Mouse (Mus musculus): ENCODE results near the gene Hcrtr2. TPM values are rescaled to one million over a fixed set of nuclear protein-coding genes. Genes with fewer than 3 reads are reported as not detected.
A peak's percentile ranks its signal among the peaks of the same experiment; 100 is the strongest.

Hcrtr2 gene
- total RNA-seq, 2 experiments from 2014 or later, result not detected

DNA sequence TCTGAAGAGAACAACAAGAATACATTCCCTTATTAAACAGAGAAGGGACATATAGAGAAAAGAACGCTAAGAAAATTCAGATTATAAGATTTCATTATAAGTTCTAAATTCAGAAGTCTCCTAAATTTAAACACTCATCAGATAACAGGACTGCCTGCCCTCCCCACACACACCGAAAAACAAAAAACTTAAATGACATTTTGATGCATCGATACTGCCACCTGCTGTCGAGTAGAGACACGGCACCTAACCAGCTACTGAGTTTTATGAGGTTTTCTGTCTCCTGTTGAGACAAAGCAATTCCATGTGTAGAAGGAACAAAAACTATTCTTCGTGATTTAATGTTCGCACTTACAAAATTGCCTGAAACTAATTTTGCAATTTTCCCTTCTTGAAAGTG lies 87.0 kb downstream of the Hcrtr2 start:
- peak; percentile 95 for ATAC-seq (replicated peaks; ENCODE audit: poor library complexity, severe bottlenecking)

DNA sequence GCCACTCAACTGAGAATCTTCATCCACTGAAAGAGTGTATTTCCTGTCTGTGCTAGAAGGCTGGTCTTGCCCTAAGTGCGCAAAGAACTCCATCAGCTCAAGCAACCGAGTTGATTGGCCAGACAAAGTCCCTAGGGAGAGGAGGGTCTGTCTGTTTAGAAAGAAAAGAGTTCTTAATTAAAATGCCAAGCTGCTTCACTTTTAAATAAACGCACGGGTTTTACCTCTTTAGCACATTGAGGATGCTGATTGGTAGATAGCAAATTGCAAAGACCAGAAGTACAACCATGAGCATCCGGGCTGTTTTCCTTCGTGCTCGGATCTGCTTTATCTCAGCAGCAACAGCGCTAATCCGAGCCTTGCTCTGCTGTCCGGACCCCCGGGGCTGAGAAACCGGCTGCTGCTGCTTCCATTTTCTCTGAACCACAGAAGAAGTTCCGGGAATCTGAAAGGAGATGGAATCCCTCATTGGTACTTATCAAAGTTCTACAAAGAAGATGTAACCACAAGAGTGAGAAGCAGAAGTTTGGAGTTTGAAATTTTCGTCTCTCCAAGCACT lies 87.6 kb downstream of the Hcrtr2 start:
- ATAC-seq (replicated peaks; ENCODE audit: poor library complexity, severe bottlenecking), result peak; percentile 40; the same call in 1 of the 2 replicates

DNA sequence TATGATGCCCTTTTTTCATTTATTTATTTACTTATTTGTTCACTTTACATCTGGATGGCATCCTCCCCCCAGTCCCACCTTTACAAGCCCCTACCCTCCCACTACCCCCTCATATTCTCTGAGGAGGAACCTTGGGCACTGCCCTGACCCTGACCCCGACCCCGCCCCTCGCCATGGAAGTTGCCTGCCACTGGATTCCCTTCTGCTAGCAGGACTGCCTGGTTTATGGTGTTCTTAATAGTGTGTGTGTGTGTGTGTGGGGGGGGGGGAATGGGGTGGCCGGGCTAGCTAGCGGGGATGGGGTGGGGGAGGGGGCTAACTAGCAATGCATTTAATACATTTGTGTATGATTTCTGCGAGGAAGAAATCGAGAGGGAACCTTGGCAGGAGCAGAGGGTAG lies 88.8 kb downstream of the Hcrtr2 start:
- no peak for ATAC-seq (replicated peaks; ENCODE audit: poor library complexity, severe bottlenecking)

DNA sequence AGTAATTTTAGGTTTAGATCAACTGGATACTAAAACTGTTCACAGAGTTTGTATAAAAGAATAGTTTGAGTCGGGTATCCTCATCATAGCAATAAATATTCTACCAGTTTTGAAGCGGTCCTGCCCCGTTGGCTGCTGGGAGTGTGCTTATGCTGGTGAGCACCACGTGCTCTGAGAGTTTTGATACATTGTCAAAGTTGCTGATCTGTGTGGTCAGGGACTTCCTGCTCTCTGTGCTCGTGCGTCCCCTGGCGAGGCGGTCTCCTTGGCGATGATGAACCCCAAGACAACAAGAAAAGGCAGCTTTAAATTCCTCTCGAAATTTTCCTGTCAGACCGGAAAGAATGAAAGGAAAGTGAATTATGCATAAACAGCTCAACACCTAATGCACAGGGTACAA lies 93.3 kb downstream of the Hcrtr2 start:
- ATAC-seq (replicated peaks; ENCODE audit: poor library complexity, severe bottlenecking), result peak; percentile 76

DNA sequence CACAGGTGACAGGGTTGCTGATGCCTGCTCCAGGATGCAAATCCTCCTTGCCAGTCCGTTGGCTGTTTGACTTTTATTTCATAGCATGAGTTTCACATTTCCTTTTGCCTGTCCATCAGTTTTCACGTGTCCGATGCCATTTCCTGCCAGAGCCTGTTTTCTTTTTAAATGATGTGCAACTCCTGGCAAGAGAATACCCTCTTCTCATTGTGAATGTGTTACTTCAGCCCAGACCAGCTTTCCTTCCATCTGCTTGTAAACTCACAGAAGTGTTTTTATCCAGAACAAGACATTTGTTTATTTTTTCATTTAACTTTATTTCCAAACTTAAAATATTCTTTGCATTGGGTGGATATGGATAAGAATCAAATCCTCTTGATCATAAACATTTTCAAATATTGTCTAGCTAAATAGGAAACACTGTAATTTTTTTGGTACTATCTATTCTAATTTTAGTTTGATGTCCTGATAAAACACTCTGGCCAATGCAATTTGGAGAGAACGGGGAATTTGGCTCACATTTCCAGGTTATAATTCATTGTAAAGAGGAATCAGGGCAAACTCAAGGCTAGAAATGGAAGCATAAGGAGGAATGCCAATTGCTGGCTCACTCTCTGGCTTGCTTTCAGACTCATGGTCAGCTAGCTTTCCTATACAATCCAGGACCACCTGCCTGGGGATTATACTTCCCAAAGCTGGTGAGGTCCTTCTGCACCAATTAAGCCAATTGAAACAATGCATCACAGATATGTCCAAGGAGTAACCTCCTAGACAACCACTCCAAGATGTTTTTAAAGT lies 106.3 kb downstream of the Hcrtr2 start:
- no peak for ATAC-seq (replicated peaks; ENCODE audit: poor library complexity, severe bottlenecking)

DNA sequence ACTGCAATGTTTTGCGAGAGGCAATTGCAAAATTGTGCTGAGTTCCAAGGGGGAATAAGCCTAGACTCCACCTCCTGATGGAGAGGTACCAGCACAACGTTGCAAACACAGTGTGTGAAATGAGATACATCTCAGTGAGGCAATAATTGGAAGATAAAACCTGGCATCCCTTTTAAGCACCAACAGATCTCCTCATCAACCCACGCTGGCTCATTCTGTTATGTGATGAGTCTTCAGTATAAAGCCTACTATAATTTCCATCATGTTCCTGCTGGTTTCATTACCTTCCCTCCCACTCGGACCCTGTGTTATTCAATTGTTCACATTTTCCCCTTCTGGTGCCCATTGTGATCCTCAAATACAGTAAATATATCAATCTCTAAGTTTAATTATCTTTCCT lies 109.0 kb downstream of the Hcrtr2 start:
- no peak for ATAC-seq (replicated peaks; ENCODE audit: poor library complexity, severe bottlenecking)

DNA sequence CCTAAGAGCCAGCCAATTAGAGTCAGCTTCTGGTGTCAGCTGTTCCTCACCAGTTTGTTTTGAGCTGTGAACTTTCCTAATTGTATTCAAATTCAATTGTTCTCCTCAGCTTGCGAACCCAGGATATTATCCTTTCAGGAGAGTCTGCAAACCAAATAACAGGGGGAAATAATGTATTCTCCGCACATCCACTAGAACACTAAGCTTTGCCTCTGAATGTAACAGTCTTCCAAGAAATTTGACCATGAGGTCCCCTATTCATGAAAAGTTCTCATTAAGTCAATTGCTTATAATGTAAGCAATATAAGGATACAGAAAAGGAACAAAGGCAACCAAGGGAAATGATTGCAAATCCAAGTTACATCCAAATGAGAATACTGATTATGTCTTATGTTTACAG lies 110.1 kb downstream of the Hcrtr2 start, which contains the start of gene Gfral:
TSS of gene Gfral (minus strand) at position 101 of the 400 bp plus-strand sequence.
- no peak for ATAC-seq (replicated peaks; ENCODE audit: poor library complexity, severe bottlenecking)

DNA sequence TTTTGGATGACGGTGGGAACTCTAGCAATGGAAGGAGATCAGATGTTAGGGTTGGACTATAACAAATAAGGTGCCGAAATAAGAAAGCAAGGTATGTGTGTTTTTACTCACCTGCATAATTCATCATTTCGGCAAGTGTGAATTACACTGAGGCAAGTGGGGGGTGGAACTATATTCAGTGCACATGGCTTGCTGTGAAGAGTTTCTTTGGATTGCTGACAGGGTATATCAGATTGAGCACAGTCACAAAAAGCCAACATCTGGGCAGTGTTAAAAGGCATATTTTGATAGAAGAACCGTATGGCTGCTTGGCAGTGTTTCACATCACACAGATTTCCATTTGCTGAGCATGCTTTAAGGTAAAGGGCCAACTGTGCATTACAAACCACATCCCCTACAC lies 126.7 kb downstream of the Hcrtr2 start:
- ATAC-seq (replicated peaks; ENCODE audit: poor library complexity, severe bottlenecking), result no peak

DNA sequence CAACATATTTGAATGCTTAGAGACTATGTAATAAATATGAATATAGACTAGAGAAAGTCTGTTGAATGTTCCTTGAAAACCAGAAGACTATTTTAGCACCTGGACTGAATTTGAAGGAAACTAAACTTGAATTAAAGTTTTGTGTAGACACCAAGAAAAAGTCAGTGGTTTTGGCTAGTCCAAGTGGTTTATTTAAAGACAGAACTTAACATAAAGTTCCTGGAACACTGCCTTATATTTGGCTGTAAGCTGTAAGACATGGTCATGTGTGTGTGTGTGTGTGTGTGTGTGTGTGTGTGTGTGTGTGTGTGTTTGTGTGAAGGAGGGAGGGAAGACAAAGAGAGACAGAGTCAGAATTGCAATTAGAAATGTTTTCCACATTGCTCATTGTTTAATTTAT lies 144.4 kb downstream of the Hcrtr2 start:
- no peak for ATAC-seq (replicated peaks; ENCODE audit: poor library complexity, severe bottlenecking)

Other genes starting within 250 kb of the Hcrtr2 start
- not detected in 2 replicates for gene Gfral, start 110.2 kb downstream of the Hcrtr2 start, total RNA-seq (2014; fragmentation: Nextera tagmentation)
- gene Gfral, start 110.2 kb downstream of the Hcrtr2 start, total RNA-seq (2017), result not detected in 2 replicates
- not detected in 2 replicates for gene Fam83b, start 243.3 kb upstream of the Hcrtr2 start, total RNA-seq (2014; fragmentation: Nextera tagmentation)
- gene Fam83b, start 243.3 kb upstream of the Hcrtr2 start, total RNA-seq (2017), result not detected in 2 replicates